Mouse (Mus musculus) thymus, adult 2 months (tissue): ENCODE results near the gene Pced1a.

Experiments
- CTCF ChIP-seq: fragments of 200-500 bp; IDR thresholded peaks from 2 replicates; pipeline ENCODE4 v1.5.1; 2012; ENCODE audit warnings: mild to moderate bottlenecking, control low read depth, low read length, moderate library complexity, borderline replicate concordance; ENCODE audit not compliant: control insufficient read depth, poor library complexity, insufficient read depth; ENCODE audit errors: extremely low read depth
- POLR2A ChIP-seq: fragments of 200-500 bp; IDR thresholded peaks from 2 replicates; pipeline ENCODE4 v1.6.1; 2012; ENCODE audit warnings: mild to moderate bottlenecking, low read length, control low read depth, moderate library complexity; ENCODE audit not compliant: control insufficient read depth, poor library complexity, insufficient read depth; ENCODE audit errors: extremely low read depth

DNA sequence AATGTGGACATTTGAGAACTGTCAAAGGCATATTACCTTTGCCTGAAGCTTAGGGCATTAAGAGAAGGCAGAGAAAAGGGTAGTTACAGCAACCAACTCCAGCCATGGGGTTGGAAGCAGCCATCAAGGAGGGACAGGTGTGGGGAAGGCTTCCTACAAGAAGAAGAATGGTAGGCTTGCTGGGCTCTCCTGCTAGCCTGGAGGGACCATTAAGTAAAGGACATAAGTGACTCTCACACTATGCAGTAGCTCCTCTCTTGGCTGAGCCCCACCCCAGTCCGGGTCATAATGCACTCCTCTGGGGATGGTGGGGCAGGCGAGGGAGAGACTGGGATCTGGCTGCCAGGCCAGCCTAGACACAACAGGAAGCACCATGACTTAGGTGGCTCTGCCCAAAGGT is 18.3 kb downstream of the Pced1a start, which contains the start of gene Tmem239:
- TF ChIP-seq CTCF (no peak), POLR2A (no peak)
